Mouse (Mus musculus) T-cell, adult 2 months (primary cell): ENCODE data around the gene Icam1.

ENCODE experiments used
- DNase-seq: peaks from one replicate; pipeline ENCODE4 v3.0.0; 2022; ENCODE audit warnings: low spot score

The Icam1 gene

GRCm38 (mm10) chr9:21015571-21016130, at the start of gene Icam1:
TSS of gene Icam1 (plus strand) at chr9:21015985.
- peak; percentile 80 for DNase-seq

- no peak for DNase-seq
Measured at GRCm38 (mm10) chr9:20966008-20966407, 49.8 kb upstream of the Icam1 start.

- DNase-seq = no peak
Measured at GRCm38 (mm10) chr9:20966747-20967146, 49.0 kb upstream of the Icam1 start.

GRCm38 (mm10) chr9:20971751-20972140, 44.0 kb upstream of the Icam1 start:
- DNase-seq = no peak

- no peak for DNase-seq
Measured at GRCm38 (mm10) chr9:20972141-20972992, 43.4 kb upstream of the Icam1 start.

DNA sequence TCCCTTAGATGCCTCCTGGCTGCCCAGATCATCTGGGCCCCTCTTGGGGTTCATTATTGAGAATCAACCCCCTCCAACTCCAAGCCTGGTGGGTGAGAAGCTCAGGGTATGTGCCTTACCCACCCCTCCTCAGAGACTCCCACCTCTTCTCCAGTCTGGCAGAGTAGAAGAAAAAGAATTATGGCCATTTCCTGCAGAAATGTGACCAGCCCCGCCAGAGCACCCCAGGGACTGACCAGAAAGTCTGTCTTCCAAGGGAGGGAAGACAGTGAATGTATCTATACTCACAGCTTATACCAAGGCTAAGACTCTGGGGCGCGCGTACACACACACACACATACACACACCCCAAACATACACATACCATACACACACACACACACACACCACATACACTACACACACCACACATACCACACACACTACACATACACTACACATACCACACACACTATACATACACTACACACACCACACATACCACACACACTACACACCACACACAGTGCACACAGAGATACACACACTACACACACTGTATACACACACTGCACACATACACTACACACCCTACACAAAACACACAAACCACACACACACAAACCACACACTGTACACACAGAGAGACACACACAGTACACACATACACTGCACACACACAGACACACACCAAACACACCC, 42.6 kb upstream of the Icam1 start:
- DNase-seq = no peak

DNA sequence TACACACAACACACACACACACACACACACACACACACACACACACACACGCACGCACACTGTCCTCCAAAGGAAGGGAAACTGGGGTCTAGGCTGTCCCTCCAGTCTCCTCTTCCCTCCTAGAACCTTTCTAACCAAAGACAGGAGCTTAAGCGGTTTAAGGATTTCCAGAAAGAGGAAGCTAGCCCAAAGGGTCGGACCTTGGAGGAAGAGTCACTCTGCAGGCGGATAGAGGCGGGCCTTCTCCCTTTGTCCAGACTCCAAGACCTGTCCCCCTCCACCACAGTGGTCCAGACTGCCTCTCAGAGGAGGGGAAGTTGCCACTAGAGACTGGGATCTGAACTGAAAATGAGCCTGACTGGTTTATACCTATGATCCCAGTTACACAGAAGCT, 42.1 kb upstream of the Icam1 start:
- DNase-seq = no peak

- peak; percentile 22 for DNase-seq
Measured at GRCm38 (mm10) chr9:20975431-20976215, 40.2 kb upstream of the Icam1 start.

- peak; percentile 76 for DNase-seq
Measured at GRCm38 (mm10) chr9:20976216-20976960, 39.4 kb upstream of the Icam1 start, which contains the start of gene S1pr2. TSS of gene S1pr2 (minus strand) at chr9:20976781.

DNA sequence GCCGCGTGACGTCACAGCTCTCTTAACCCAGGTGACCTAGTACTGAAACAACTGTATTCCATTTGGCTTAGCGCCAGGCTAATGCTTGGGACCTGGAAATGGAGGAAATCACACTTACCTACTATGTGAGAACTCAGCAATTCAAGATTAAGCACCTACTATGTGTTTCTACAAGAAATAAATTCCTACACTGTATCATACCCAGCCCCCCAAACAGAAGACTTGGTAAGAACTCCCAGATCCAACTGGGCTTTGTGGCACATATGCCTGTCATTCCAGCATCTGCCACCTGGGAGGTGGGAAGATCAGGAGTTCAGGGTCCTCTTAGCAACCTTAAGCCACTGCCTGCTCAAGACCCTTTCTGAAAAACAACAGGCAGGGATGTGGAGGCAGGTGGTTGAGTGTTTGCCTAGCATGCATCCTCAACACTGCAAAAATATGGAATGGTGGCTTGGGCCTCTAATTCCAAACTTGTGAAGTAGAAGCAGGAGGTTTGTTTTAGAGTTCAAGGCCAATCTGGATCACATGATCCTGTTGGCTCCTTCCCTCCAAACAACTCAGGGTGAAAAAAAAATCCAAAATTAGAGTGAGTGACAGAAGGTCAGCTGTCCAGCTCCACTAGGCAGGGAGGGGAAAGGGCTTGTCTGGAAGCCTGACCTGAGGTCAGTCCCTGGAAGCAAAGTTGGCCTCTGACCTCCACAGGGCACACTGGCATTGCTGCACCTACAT, 38.7 kb upstream of the Icam1 start:
- no peak for DNase-seq

DNA sequence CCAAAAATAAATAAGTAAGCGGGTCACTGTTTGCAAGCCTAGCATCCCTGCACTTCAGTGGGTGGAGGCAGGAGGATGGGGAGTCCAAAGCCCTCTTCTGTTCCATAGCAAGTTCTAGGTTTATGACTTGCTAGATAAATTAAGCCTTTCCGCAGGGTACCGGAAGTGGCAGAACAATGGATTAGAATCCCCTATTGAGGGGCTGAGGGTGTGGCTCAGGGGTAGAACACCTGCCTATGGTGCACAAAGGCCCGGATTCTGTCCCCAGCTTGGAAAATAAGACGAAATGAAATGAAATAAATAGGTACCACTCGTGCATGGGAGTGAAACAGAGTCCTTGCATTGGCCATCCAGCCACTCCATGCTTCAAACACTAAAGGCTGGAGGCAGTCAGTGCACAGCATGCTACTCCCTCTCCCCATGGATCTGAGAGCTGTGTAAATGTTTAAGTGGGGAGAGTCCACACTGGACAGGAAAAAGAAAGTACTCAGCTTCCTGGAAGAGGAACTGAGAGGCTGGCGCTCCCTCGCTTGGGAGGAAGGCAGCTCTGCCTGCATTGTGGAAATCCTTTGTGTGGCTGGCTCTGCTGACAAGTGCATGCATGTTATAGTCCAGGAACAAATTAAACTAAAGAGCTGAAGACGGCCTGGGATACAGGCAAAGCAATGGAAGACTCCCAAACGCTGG, 37.2 kb upstream of the Icam1 start:
- no peak for DNase-seq

DNA sequence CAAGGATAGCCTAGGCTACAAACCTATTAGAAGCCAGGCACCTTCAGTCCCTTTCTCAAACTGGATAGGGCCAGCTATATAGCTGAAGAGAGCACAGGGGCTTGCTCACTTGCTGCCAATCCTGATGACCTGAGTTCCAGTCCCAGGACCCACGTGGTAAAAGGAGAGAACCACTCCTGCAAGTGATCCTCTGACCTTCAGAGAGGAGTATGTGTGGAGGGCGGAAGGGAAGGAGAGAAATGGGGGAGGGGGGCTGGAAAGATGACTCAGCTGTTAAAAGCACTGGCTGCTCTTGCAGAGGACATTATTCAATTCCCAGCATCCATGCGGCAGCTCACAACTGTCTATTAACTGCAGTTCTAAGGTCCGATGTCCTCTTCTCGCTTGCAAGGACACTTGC, 36.6 kb upstream of the Icam1 start:
- DNase-seq = no peak

- DNase-seq = no peak
Measured at GRCm38 (mm10) chr9:20979769-20980168, 36.0 kb upstream of the Icam1 start.

DNA sequence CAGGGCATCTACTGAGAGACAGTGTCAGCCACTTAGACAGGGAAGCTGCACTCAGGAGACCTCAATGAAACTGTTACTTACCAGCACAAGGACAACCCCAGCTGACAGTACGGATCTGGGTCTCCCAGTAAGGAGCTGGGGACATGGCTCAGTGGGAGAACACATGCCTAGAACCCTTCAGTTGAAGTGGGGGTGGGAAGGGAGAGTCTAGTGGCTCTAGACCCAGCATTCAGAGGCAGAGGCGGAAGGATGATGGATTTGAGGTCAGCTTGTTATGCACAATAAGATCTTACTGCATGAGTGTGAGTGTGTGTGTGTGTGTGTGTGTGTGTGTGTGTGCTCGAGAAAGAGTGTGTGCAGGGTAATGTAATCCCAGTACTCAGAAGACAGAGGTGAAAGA, 33.6 kb upstream of the Icam1 start:
- DNase-seq = no peak

- DNase-seq = peak; percentile 12
Measured at GRCm38 (mm10) chr9:20983169-20983568, 32.6 kb upstream of the Icam1 start.

- DNase-seq = no peak
Measured at GRCm38 (mm10) chr9:20986952-20987686, 28.7 kb upstream of the Icam1 start.

DNA sequence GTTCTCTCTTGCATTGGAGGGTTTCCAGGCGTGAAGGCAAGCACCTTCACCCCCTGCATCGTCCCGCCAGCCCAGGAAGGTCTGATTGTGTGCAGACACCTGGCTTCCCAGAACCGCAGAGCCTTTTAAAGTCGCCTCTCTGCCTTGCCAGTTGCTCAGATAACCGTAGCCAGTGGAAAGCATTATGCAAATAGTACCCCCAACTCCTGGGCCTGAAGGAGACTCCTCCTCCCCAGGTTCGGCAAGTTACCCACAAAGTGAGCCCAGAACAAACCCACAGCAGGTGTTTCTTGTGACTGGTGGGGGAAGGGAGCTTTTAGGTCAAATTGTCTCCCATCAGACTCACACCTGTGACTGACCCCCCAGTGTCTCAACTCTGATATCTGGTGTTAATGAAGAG, 27.8 kb upstream of the Icam1 start:
- no peak for DNase-seq

- DNase-seq = no peak
Measured at GRCm38 (mm10) chr9:20990861-20991260, 24.9 kb upstream of the Icam1 start.

GRCm38 (mm10) chr9:20991587-20991986, 24.2 kb upstream of the Icam1 start:
- no peak for DNase-seq
